Mouse (Mus musculus) megakaryocyte, embryonic 14.5 days (primary cell): Measurements from ENCODE around the gene Mturn. TPM values are rescaled to one million over a fixed set of nuclear protein-coding genes. Genes with fewer than 3 reads are reported as not detected.

Experiments
- H3K27me3 ChIP-seq: replicated peaks from 2 replicates; pipeline ENCODE3; 2012; ENCODE audit warnings: inconsistent platforms
- H3K36me3 ChIP-seq: replicated peaks from 2 replicates; pipeline ENCODE3; 2012; ENCODE audit warnings: low read length, inconsistent platforms, mixed read lengths
- H3K4me1 ChIP-seq: 2 replicates; pipeline ENCODE4 v1.6.1; 2012; ENCODE audit warnings: inconsistent platforms
- H3K4me3 ChIP-seq: replicated peaks from 2 replicates; pipeline ENCODE3; 2012; ENCODE audit warnings: moderate library complexity, mild to moderate bottlenecking, inconsistent platforms
- H3K9me3 ChIP-seq: 2 replicates; pipeline ENCODE4 v1.6.1; 2012; ENCODE audit warnings: inconsistent platforms
- FLI1 ChIP-seq: IDR thresholded peaks from 2 replicates; pipeline ENCODE4 v1.6.1; 2012; ENCODE audit warnings: low read length, inconsistent platforms, mixed read lengths
- GATA1 ChIP-seq: IDR thresholded peaks from 3 replicates; pipeline ENCODE4 v1.6.1; 2012; ENCODE audit warnings: mixed read lengths, low read length, inconsistent platforms, borderline replicate concordance
- polyA plus RNA-seq: library from polyadenylated mRNA; stranded (reverse); fragments of >175 nt; gene quantifications from 2 replicates; pipeline ENCODE4 v1.2.3, GENCODE M21; 2012; ENCODE audit warnings: low replicate concordance; ENCODE audit not compliant: insufficient read depth

The Mturn gene
- polyA plus RNA-seq, 1 experiment = 0.16 TPM

DNA sequence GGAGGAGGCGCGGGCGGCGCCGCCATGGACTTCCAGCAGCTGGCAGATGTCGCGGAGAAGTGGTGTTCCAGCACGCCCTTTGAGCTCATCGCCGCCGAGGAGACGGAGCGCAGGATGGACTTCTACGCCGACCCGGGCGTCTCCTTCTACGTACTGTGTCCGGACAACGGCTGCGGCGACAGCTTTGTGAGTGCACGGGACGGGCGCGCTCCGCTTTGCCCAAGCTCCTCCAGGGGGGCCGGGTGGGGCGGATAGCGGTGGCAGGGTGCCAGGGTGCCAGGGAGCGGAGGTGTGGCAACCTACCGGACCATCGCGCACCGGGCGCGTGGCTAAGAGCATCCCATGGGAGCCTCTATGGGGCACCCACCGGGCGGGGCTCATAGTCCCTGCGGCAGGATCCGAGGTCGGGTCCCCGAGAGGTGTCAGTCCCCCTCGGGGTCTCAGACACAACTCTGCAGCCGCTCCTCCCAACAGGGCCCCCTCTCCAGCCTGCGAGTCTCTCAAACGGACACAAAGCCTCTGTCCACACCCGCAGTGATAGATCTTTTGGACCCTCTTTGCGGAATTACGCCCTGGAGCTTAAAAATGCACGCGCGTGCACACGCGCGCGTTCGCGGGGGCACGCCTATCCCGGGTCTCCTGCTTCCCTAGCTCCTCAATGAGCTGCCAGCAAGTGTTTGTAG lies 463 bp downstream of the Mturn start:
- H3K4me3 ChIP-seq = peak overlapping the region; percentile 99
- H3K4me1 ChIP-seq = peaks cover 46% of the 10 kb centered on the region

DNA sequence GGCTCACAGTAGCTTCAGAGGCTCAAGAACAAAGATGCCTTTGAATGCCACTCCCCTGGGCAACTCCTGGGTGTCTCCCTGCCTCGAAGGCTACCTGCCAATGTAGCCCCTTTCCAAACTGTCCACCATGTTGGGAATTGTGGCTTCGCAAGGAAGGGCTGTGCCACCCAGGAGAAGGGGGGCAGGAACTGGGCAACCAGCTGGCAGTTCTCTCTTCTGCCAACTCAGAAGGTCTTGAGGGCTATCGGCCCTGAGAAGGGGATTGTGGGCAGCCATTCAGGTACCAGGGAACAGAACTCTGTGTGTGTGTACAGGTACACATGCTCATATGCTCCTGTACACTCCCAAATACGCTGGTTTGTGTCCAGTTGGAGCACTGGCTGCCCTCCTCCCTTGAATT lies 2.7 kb downstream of the Mturn start:
- H3K4me3 ChIP-seq = peak overlapping the region; percentile 4
- TF ChIP-seq GATA1 (no peak), FLI1 (no peak)
- H3K4me1 ChIP-seq = peaks cover 46% of the 10 kb centered on the region
- H3K36me3 ChIP-seq = no peaks in the 10 kb centered on the region
- H3K27me3 ChIP-seq = peaks cover 80% of the 10 kb centered on the region
- no peaks in the 10 kb centered on the region for H3K9me3 ChIP-seq

More for the DNA sequence above, 463 bp downstream of the Mturn start:
- H3K27me3 ChIP-seq = peaks cover 61% of the 10 kb centered on the region
- 0 out of 2 replicates have a peak, but pooled peaks cover 1% of the 10 kb centered on the region for H3K9me3 ChIP-seq
- no peak for TF ChIP-seq GATA1
- TF ChIP-seq FLI1 = no peak
- H3K36me3 ChIP-seq = no peaks in the 10 kb centered on the region

DNA sequence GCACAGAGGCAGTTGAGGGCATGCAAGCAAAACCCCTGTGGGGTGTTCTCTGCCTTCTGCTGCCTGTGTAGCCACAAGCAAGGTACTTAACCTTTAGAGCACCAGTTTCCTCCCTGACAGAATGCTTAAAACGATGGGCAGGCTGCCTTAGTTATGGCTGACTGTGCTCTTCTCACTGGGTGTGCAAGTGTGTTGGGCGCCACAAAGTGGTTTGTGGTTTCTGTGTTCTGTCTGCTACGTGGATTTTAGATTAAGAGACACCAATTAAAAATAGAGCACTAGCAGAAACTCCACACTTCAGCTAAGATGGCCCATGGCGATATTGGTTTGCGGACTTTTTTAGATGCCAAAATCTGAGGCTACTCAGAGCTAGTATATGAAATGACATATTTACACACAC lies 3.7 kb downstream of the Mturn start:
- no peaks in the 10 kb centered on the region for H3K9me3 ChIP-seq
- H3K27me3 ChIP-seq = peaks cover 81% of the 10 kb centered on the region
- H3K4me3 ChIP-seq = no peak overlapping the region
- H3K4me1 ChIP-seq = peaks cover 41% of the 10 kb centered on the region
- no peak for TF ChIP-seq GATA1
- no peaks in the 10 kb centered on the region for H3K36me3 ChIP-seq

DNA sequence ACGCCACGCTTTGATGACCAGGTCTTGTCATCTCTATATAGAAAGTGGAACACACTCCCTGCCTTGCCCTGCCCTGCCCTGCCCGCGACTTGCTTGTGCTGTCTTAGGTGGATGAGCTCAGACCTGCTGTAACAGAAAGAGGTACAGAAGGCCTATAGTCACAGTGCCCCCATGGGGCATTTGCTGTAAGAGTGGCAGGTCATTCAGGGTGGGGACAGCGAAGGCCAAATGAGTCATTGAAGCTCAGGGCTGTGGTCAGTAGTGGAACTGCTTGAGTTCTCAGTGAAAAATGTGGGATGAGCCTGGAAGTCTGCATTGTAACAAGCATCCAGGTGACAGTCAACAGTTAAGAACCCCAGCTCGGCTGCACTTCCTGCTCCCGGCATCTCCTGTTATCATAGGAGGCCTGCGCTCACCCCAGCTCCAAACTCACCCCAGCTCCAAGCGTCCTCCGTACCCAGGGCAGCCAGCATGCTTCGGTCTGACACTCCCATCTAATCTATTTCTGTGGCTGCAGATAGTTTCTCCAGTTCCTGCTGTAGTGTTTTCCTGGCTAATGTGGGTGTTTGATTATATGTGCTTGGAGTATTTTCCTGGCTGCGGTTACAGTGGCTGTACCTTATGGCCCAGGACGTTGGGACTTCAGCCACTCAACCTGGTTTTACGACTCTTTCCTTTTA lies 4.4 kb downstream of the Mturn start:
- Histone ChIP-seq H3K9me3 (no peaks in the 10 kb centered on the region), H3K4me1 (peaks cover 37% of the 10 kb centered on the region), H3K27me3 (peaks cover 83% of the 10 kb centered on the region), H3K4me3 (no peak overlapping the region), H3K36me3 (no peaks in the 10 kb centered on the region)
- TF ChIP-seq GATA1 (no peak), FLI1 (no peak)

DNA sequence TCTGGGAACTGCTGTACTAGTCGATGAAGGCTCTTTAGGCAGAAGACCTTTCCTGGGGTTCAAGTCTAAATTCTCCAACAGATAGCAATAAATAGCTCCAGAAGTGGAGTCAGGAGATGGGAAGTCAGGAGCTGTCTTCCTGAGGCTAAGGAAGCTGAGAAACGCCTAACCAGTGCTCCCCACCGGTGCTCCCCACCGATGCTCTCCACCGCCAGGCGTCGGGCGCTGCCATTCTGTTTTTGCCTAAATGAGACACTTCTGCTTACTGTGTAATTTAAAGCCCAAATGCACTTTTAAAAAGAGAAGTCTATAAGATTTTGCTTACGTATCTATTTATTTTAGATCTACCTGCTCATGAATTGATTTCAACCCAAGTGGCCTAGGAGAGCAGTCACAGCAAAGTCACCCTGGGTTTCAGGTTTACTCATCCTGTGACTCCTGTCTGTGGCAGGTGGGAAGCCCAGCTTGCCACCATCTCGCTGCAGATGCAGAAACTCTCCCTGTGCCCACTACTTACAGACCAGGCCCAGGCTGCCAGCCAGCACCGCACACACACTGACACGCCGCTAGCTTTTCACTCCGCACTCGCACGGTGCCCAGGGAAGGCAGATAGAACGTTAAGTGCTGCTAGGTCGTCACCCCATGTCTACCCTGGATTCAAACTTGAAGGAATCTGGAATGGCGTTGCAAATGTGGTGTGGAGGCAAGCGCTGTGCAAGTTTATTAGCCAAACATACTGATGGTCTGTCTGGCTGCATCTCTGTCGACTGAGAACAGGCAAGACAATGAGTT lies 5.7 kb downstream of the Mturn start:
- Histone ChIP-seq H3K27me3 (peaks cover 90% of the 10 kb centered on the region), H3K4me1 (peaks cover 28% of the 10 kb centered on the region), H3K9me3 (no peaks in the 10 kb centered on the region), H3K4me3 (no peak overlapping the region), H3K36me3 (no peaks in the 10 kb centered on the region)
- no peak for TF ChIP-seq GATA1
- TF ChIP-seq FLI1 = no peak

DNA sequence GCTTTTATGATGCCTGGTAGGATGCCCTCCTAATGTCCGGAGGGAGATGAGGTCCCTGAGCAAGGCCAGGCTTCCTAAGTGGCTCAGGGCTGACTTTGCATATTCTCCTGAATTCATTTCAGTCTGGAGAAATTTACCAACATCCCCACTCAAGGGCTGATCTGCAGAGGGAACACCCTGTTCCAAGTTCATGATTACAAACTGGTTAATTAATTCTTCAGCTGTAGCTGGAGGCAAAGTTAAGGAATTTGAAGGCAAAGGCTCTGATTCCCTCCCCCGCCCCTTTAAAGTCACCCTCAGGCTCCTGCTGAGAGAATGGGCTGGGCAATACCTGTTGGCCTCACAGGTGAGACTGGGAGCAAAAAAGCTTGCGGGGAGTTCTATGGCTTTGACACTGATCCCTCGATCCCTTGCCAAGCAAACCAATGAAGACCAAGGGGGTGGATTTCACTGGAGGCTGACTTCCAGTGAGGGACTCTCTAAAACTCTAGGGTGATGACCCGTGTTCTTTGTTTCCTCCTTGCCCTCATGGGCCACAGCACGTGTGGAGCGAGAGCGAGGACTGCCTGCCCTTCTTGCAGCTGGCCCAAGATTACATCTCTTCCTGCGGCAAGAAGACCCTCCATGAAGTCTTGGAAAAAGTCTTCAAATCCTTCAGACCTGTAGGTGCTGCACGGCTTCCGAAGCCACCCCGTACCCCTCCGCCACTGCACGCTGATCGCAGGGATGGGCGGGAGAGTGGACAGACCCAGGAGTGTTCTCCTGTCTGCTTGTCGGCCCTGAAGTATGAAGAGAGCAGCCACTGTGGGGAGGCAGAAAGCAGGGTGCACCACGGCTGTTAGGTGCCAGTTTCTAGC lies 7.3 kb downstream of the Mturn start:
- peaks cover 22% of the 10 kb centered on the region for H3K4me1 ChIP-seq
- no peaks in the 10 kb centered on the region for H3K36me3 ChIP-seq
- no peak overlapping the region for H3K4me3 ChIP-seq
- TF ChIP-seq GATA1 = no peak
- no peak for TF ChIP-seq FLI1
- H3K9me3 ChIP-seq = no peaks in the 10 kb centered on the region
- peaks cover 89% of the 10 kb centered on the region for H3K27me3 ChIP-seq

DNA sequence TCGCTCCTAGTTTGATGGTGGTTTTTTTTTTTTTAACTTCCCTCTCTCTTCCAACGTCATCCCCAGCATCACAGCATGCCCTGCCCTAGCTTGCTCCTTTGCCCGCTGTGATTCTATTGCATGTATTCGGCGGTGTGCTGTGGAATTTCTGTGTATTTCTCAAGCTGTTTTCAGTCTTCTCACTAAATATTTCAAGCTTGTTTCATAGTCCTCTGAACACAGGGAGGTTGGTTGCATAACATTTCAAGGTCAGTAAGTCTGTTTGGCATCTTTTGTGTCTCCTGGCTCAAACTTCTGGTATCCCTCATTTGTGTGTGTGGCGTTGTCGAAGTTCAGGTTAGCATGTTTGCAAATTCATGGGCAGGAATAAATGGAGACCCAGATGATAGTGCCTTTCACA lies 8.3 kb downstream of the Mturn start:
- H3K4me3 ChIP-seq = no peak overlapping the region
- TF ChIP-seq FLI1 = no peak
- H3K9me3 ChIP-seq = no peaks in the 10 kb centered on the region
- peaks cover 88% of the 10 kb centered on the region for H3K27me3 ChIP-seq
- peaks cover 15% of the 10 kb centered on the region for H3K4me1 ChIP-seq
- H3K36me3 ChIP-seq = no peaks in the 10 kb centered on the region

DNA sequence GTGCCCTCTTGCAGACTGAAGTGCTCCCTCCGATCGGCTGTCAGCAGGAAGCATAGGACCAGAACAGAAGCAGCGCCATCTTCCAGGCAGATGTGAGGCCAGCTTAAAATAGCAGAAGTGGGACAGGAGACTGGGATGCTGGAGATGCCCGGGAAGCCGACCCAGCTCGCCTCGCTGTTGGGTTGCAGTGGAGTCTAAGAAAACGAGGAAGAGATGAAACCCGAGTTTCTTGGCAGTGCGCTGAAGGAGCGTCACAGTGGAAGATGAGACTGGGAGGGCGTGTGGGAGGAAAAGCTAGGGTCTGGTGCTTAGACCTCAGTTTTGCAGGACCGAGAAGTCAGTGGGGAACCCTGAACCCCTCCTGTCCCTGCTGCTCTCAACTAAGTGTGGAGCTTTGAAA lies 9.4 kb downstream of the Mturn start:
- TF ChIP-seq GATA1 (no peak), FLI1 (no peak)
- H3K36me3 ChIP-seq = no peaks in the 10 kb centered on the region
- no peaks in the 10 kb centered on the region for H3K9me3 ChIP-seq
- no peak overlapping the region for H3K4me3 ChIP-seq
- peaks cover 78% of the 10 kb centered on the region for H3K27me3 ChIP-seq
- peaks cover 4% of the 10 kb centered on the region for H3K4me1 ChIP-seq

DNA sequence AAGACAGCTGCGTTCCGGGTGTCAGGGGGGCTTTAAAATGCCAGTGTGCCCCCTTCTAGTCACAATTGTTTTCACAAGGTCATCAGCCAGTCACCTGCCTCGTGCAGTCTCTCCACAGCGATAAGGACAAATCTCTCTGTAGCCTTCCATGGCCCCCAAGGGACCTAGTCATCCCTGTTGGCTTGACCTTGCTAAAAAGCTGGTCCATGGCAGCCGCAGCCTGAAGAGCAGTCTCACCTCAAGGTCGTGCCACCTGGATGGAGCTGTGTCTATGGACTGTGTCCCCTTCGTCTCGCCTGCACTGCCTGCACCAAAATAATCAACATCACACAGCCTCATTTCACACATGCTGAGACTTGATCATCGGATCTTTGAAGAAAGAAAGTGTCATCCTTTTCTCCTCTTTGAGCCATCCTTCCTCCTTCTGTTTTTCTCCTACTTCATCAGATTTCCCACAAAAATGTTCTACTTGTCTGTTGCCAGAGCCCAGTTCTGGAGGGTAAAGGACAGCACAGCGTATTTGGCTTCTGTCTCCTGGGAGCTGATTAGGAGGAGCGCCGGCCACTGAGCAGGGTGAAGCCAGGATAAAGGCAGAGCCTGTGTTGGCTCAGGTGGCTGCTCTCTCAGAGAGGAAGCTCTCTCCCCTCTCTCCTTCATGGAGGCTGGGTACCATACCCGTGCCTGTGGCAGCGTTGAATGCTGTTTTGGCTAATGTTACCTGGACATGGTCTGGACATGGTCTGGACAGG lies 10.1 kb downstream of the Mturn start:
- Histone ChIP-seq H3K4me3 (no peak overlapping the region), H3K9me3 (no peaks in the 10 kb centered on the region), H3K27me3 (peaks cover 76% of the 10 kb centered on the region), H3K36me3 (no peaks in the 10 kb centered on the region), H3K4me1 (no peaks in the 10 kb centered on the region; the same call in 1 of the 2 replicates)
- TF ChIP-seq GATA1 (no peak), FLI1 (no peak)
